Mouse (Mus musculus) ovary, adult 2 months (tissue): Measurements from ENCODE around the gene Aadac. TPM values are rescaled to one million over a fixed set of nuclear protein-coding genes. Genes with fewer than 3 reads are reported as not detected.

ENCODE experiments used
- polyA plus RNA-seq: library from polyadenylated mRNA; depleted of rRNA; stranded (reverse); fragments of >200 nt; gene quantifications from 2 replicates; pipeline ENCODE4 v1.2.3, GENCODE M21; 2012; rRNA removed

Gene Aadac
- polyA plus RNA-seq: 0.26 TPM in 1 of 2 replicates, not detected in the other

DNA sequence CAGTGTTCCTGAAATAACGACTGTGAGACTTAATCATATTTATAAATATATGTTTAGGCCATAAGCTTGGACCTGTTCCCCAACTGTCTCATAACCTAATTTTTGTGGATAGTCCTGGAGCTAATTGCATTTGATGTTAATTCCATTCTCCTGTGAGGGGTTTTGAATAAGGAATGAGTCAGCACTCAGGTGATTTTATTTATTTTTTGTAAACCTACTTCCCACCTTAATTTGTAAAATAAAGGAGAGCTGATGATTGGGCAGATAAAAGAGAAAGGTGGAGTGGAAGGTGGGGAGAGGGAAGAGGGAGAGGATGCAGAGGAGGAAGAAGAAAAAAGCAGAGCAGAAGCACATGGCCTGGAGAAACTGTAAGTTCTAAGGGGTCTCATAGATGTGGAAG, at the start of gene Aadac:
Aadac (plus strand) TSS at position 301 of the 400 bp plus-strand sequence.

DNA sequence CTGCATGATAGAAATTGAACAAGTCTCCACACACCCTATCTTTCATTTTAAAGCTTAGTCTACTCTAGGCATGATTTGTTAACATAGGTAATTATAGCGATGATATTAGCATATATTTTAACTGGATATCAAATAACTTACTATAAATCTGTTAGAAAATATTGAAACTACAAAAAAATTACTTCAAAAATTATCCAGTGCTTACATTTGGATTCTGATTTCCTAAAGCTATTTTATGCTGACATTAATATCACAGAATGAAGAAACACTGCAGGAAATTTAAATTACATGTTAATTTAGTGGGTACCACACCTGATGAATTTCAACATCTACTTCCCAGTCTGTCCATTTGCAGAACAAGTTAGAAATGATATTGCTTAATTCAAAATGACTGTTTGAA, 19.1 kb upstream of the Aadac start, which contains the start of gene Aadacl2:
Aadacl2 (plus strand) TSS at position 301 of the 400 bp plus-strand sequence.

DNA sequence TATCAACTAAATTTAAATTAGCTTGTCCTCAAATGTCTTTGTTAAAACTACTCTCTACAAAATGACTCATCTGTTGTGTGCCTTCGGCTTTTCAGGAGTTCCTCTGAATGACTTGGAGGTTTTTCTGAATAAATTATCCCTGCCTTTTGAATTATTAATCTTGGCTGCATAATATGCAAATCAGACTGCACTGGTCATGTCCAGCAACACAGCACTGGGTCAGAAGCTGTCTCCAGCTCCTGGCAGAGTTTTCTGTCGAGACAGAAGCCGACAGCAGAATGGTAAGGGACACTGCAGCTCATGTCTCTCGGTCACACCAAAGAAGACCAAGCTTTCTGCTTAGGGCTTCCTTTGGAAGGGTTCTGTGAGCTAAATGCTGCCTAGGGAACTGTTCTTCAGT, 56.1 kb downstream of the Aadac start, which contains the start of gene Sucnr1:
Sucnr1 (plus strand) TSS at position 222 of the 400 bp plus-strand sequence.

Other genes starting within 250 kb of the Aadac start
- not detected in 2 replicates for gene Gm8298, start 164.7 kb upstream of the Aadac start, polyA plus RNA-seq
- not detected in 2 replicates for gene C130079G13Rik, start 100.5 kb upstream of the Aadac start, polyA plus RNA-seq
- not detected in 2 replicates for gene Aadacl2, start 19.0 kb upstream of the Aadac start, polyA plus RNA-seq
- gene Sucnr1, start 56.2 kb downstream of the Aadac start, polyA plus RNA-seq: 0.50 and 1.3 TPM in 2 replicates